Mouse (Mus musculus) heart, postnatal 25 days (tissue): ENCODE measurements around the gene Rbfox1. TPM values are rescaled to one million over a fixed set of nuclear protein-coding genes. Genes with fewer than 3 reads are reported as not detected.
A peak's percentile ranks its signal among the peaks of the same experiment; 100 is the strongest.

Experiments used
- DNase-seq: peaks from one replicate; pipeline ENCODE4 v3.0.0; 2022; ENCODE audit warnings: low spot score
- intact Hi-C: fragments of 180-260 bp; cut with DNase I; formaldehyde crosslinking; loops from one replicate; pipeline ENCODE4 v1.15.1; 2025
- total RNA-seq, 2 experiments: library from RNA; stranded (reverse); gene quantifications; 2 replicates each; pipeline ENCODE4 v1.2.3; 2021

Gene Rbfox1
- total RNA-seq, 2 experiments from 2014 or later, result 47.7 to 48.6 TPM

- intact Hi-C loops, result no loop called here
- no peak for DNase-seq
These were observed 1461.0 kb downstream of the Rbfox1 start for GRCm38 (mm10) chr16:7346001-7346625.

- intact Hi-C loops, result no loop called here
- no peak for DNase-seq
These were observed 1462.5 kb downstream of the Rbfox1 start for GRCm38 (mm10) chr16:7347522-7348165.

GRCm38 (mm10) chr16:7352808-7353207 is 1467.7 kb downstream of the Rbfox1 start:
- DNase-seq, result no peak
- intact Hi-C loops, result no loop called here

GRCm38 (mm10) chr16:7354116-7354515 is 1469.0 kb downstream of the Rbfox1 start:
- intact Hi-C loops, result no loop called here
- no peak for DNase-seq

GRCm38 (mm10) chr16:7359043-7359442 is 1473.9 kb downstream of the Rbfox1 start:
- intact Hi-C loops, result no loop called here
- no peak for DNase-seq

GRCm38 (mm10) chr16:7360706-7361105 is 1475.6 kb downstream of the Rbfox1 start:
- intact Hi-C loops, result no loop called here
- no peak for DNase-seq

GRCm38 (mm10) chr16:7365878-7366277 is 1480.7 kb downstream of the Rbfox1 start:
- no peak for DNase-seq
- intact Hi-C loops, result no loop called here

- no peak for DNase-seq
- intact Hi-C loops, result no loop called here
These were observed 1489.0 kb downstream of the Rbfox1 start for GRCm38 (mm10) chr16:7374146-7374545.

GRCm38 (mm10) chr16:7374674-7375073 is 1489.5 kb downstream of the Rbfox1 start:
- intact Hi-C loops, result no loop called here

GRCm38 (mm10) chr16:7396101-7396500 is 1510.9 kb downstream of the Rbfox1 start:
- intact Hi-C loops, result no loop called here
- DNase-seq, result no peak

More at GRCm38 (mm10) chr16:7374674-7375073, 1489.5 kb downstream of the Rbfox1 start:
- DNase-seq, result no peak

- intact Hi-C loops, result no loop called here
- DNase-seq, result no peak
These were observed 1519.8 kb downstream of the Rbfox1 start for GRCm38 (mm10) chr16:7404766-7405492.

- DNase-seq, result no peak
- intact Hi-C loops, result no loop called here
These were observed 1522.9 kb downstream of the Rbfox1 start for GRCm38 (mm10) chr16:7407862-7408640.

GRCm38 (mm10) chr16:7419655-7420281 is 1534.6 kb downstream of the Rbfox1 start:
- peak; percentile 3 for DNase-seq
- intact Hi-C loops, result no loop called here

GRCm38 (mm10) chr16:7425386-7426089 is 1540.4 kb downstream of the Rbfox1 start:
- DNase-seq, result no peak
- intact Hi-C loops, result no loop called here

- DNase-seq, result no peak
- intact Hi-C loops, result no loop called here
These were observed 1548.1 kb downstream of the Rbfox1 start for GRCm38 (mm10) chr16:7433296-7433695.

- intact Hi-C loops, result no loop called here
These were observed 1561.7 kb downstream of the Rbfox1 start for GRCm38 (mm10) chr16:7446791-7447290.

GRCm38 (mm10) chr16:7447718-7448649 is 1562.8 kb downstream of the Rbfox1 start:
- no peak for DNase-seq
- intact Hi-C loops, result no loop called here

More at GRCm38 (mm10) chr16:7446791-7447290, 1561.7 kb downstream of the Rbfox1 start:
- no peak for DNase-seq

GRCm38 (mm10) chr16:7451193-7451592 is 1566.0 kb downstream of the Rbfox1 start:
- DNase-seq, result no peak
- intact Hi-C loops, result no loop called here
